Mouse (Mus musculus): Measurements from ENCODE around the gene Hmgn2.

DNA sequence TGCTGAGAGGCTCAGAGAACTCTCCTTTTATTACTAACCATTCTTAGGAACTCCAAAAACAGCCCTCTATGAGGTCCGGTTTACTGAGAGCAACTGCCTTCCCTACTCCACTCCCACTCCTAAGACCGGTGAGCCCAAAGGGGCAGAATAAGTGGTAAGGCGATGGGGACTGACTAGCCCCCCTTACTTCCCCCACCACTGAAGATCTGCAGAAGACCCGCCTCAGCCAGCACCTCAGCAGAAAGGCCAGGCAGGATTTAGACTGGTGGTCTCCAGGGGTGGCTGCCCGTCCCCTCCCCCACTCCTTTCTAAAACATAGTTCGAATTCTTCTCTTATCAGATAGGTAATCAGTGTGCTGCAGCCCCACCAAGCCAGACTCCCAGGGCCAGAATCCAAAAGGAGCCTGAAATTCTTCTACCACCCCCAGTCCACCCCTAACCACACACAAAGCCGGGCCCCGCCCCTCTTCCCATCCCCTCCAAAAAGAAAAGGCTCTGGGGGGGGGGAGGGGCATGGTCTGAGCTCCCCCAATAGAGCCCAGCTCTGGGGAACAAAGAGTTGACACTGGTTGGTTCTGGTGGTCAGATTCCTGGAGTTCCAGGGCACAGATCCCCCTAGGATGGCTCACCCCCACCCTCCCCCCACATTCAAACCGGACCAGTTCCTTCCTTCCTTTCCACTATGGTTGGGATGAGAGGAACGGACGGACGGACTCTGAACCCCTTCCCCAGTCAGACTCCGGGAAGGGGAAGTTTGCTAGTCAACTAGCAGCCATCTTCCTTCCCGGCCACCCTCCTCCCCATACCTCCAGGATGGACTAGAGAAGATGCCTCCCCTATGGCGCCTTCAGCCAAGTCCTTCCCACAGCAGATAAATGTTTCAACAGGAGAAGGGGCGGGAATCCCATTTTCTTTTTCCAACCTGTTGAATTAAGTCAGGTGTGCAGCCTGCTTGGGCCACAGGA, 43.3 kb upstream of the Hmgn2 start:
- TF ChIP-seq CTCF (conservative IDR thresholded peaks at IDR 0.05 in 1 of 2, IDR thresholded peaks at IDR 0.05 in 1 of 2; ENCODE audit: low read depth in 2 of 2, low read length in 2 of 2) (no peak), CHD1 (IDR thresholded peaks at IDR 0.05; ENCODE audit: low read depth, low read length) (no peak)
